Mouse (Mus musculus) MN1 (cell line): ENCODE data around the gene Csrp1.

Experiments used
- DNase-seq: peaks from one replicate; pipeline ENCODE4 v3.0.0-alpha.2; 2016; ENCODE audit warnings: low spot score

The Csrp1 gene

DNA sequence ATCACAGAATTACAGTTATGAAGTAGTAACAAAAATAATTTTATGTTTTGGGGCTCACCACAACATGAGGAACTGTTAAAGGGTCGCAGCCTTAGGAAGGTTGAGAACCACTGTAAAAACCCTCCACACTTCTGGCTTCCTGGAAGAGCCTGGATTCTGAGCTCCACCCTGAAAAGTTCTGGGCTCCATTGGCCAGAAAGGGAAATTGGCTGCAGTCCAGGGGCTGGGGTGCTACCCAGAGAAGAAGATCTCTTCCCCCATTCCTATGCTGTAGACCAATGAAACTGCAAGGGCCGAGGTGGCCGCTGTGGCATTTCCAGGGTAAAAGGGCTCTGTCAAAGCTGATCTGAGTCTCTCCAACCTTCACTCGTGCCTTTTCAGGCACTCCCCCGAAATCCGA is 21.8 kb upstream of the Csrp1 start:
- peak; percentile 60 for DNase-seq

DNA sequence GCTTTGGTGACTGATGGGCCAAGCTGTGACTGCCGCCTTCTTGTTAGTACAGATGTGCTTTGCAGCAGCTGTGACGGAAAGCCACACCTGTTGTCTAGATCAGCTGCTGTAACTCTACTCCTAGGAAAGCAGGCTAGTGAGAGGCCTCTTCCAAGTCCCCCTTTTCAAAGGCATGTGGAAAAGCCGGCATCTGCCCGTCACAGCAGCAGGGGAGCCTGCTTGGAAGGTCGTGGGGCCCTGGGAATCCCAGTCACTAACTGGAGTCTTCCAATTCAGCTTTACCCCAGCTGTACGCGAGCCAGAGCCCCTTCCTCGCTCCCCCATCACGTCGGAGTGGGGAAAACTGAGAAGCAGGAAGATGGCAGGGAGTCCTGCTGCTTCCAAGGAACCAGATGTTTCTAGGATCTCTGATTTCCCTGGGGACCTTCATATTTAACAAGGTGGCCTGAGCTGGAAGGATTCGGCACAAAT is 21.4 kb upstream of the Csrp1 start:
- no peak for DNase-seq

DNA sequence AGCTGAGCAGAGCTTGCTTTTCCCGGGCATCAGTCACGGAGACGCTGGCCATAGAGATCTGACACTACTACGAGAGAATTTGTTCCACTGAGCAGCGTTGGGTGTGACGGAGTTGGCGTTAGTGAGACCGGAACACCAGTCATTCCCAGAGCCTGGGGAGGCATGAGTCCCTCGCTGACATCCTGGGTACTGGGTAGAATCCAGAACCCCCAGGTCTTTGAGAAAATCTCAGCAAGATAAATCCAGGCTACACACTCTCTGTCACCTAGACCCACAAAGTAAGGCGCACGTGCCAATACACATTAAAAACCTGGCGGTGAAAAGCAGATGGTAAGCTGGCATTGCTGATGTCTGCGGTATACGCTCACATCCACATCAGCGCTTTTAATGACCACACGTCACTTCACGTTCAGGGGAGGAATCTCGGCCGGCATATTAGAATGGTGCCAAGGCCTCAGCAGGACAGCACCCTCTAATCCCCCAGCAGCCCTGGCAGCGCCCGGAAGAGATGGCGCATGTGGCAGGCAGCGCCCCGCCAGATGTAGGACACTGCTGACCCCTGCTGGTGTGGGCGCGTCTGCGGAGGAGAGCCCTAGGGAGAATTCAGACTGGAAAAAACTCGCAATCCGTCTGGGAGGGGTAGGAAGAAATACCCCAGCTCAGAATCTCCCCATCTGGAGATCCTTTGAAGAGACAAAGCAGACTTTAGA is 20.7 kb upstream of the Csrp1 start:
- peak; percentile 93 for DNase-seq

DNA sequence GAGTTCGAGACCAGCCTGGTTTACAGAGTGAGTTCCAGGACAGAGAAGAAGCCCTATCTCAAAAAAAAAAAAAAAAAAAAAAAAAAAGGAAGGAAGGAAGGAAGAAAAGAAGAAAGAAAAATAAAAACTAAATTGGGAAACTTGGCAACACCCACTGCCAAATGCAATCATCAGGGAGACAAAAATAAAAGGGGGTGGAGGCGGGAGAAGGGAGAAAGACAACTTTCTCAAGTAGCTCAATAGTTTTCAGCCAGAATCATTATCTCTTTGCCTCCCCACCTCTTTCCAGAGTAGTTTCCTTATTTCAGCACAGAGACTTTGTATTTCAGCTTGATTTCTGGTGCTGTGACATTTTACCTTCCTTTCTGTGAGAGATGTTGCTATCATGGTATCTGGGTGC is 20.0 kb upstream of the Csrp1 start:
- DNase-seq, result no peak

DNA sequence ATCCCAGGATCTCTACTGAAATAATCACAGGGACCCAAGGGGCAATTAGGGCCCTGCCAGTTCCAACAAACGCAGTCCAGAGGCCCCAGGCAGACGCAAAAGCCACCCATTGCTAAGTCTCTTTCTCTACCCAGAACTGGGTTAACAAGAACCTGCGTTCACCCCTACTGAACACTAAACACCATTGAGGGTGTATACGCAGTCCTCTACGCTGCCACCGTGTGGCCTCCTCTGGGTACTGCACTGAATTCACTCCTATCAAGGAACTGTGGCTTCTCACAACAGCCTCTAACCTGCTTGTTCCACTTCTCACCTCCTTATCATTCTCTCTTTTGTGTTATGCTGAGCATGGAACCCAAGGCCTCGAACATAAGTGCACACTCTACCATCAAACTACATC is 19.3 kb upstream of the Csrp1 start:
- peak; percentile 82 for DNase-seq

DNA sequence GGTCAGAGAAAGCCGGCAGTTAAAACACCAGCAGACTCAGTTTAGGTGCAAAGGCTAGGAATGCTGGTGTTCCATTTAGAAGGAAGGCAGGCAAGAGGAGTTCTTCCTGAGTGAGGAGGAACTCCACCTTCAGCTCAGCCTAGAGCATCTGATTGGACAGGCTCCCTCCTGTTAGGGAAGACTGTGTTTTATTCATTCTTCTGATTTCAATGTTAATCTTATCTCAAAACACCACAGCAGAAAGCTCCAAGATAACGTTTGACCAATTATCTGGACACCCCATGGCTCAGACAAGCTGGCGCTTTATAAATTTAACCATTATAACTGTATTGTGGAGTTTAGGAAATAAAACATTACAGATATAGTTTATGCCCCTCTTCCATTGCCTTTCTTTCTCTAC is 18.5 kb upstream of the Csrp1 start:
- no peak for DNase-seq

DNA sequence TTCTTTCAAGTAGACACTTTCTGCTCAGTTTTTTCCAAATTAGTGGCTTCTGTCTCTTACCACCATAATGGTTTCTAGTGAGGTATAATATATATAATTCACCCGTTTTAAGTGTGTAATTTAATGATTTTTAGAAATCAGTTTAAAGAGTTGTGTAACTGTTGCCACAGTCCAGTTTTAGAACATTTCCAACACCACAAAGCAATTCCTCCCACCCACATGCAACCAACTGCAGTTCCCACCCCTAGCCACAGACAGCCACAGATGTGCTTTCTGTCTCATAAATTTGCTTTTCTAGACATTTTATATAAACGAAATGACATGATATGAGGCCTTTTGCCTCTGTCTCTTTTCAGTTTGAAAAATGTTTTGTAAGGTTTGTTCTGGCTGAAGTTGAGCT is 17.1 kb upstream of the Csrp1 start:
- DNase-seq, result no peak

DNA sequence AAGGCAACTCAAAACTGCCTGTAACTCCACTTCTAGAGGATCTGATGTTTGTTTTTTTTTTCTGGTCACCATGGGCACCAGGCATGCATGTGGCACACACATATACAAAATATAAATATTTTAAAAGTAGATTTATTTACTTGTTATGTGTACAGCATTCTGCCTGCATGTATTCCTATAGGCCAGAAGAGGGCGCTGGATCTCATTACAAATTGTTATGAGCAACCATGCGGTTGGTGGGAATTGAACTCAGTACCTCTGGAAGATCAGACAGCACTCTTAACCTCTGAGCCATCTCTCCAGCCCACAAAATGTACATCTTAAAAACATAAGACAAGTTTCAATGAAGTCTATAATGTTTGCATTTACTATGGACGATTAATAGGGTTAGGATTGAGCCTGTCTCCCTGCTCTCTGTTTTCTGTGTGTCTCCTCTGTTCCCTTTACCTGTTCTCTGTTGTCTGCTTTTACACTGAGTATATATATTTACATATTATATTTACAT is 15.5 kb upstream of the Csrp1 start:
- no peak for DNase-seq

DNA sequence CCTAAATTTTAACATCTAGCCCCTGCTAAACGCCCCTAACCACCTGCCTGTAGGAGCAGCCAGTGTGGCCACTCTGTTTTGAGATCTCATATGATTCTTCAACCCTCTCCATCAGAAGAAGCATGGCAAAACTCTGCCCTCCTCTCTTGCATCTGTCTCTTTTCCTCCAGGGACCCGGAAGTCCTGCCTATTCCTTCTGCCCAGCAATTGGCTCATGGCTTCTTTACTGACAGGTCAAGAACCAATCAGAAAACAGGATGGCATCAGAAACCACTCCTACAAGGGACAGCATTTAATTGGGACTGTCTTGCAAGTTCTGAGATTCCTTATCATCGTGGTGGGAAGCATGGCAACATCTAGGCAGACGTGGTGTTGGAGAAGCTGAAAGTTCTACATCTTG is 11.5 kb upstream of the Csrp1 start:
- no peak for DNase-seq

DNA sequence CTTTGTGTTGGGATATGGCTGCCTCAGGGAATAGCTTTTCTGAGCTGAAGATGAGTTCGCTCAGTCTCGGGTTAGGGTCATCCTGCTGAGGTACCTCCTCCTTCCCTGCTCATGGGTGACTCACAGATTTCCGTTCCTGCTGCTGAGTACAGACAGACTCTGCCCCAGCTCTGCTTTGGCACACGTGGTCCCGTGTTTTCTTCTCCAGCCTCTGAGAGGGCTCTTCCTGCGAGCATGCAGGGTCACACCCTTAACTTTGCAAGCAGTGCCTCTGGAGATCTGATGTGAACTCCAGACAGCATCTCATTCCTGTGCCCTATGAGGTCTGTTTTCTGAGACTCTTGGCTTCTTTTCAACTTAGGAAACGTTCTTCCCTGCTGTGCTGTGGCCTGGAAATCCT is 8.7 kb upstream of the Csrp1 start:
- DNase-seq, result peak; percentile 72

DNA sequence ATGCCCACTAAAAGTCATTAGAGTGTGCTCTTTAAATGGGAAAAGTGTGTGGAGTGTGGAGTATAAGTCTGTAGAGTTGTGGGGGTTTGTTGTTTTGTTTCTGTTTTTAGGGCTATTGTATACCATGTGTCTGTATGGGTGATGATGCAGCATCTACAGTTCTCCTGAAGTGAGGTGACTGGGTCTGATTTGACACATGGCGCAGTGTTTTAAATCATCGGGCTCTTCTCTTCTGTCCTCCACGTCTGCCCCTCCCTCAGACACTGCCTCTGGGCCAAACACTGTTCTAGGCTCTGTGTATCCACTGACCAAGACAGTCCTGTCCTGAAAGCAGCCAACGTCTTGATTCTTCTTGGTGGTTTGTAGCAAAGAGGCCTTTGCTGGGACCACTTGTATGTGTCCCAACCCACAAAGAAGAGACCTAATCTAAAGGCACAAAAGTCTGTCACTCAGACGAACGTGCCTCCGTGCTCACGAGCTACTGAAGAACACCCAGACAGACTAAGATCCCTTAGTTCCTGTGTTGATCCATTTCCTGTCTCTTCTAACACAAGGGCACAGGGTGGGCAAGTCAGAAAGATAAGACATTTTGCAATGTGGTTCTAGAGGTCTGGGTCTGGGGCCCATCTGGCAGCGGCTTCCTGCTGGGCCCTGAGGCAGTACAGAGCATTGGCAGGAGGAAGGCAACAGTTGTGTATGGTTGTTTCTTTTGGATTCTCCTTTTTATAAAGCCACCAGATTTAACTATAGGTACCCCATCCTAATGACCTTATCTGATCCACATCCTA is 5.6 kb upstream of the Csrp1 start:
- no peak for DNase-seq

DNA sequence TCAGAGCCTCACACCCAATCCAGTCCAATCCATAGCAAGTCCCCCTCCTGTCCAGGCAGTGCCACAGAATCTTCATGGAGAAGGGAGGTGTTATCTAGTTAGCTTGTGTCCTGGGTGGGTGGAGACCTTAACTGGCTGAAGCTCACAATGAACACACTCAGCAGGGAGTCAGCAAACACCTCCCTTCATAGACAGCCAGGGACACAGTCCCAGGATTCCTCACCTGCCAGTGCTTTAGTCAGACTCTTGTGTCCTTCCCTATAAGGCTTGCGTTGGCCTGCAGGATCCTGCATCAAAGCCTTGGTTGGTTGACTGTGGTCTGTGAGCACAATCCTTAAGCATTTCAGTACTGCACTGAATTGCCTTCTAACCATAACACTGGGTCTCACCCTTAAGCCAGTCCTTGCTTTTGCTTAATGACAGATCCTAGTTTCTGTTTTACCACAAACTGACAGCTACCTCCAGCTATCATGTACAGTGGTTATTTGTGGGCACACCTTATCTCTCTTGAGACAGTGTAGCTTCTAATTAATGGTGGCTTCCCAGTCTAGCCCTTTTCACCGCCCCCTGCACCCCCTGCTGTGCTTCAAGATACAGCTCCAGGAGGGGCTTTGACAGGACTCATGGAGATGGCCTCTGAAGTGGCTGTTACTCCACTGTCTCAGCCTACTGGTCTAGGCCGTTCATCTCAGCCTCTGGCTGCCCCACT is 4.8 kb upstream of the Csrp1 start:
- DNase-seq, result no peak

DNA sequence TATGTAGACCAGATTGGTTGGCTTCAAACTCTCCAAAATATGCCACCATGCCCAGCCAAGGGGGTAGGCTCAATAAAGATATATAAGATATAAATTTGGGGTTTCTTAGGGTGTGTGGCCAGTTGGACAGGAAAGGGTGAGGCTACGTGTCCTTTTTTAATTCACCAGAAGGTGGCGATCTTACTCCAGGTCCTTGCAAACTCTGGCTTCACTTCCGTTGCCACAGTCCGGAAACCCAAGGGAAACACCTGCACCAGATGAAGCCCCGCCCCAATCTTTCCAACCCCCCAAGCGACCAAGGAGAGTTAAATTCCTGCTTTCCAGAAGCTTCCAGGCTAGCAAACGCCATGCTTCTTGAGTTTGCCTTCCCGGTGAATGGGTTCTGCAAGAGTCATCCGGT is 375 bp upstream of the Csrp1 start:
- DNase-seq, result peak; percentile 78

DNA sequence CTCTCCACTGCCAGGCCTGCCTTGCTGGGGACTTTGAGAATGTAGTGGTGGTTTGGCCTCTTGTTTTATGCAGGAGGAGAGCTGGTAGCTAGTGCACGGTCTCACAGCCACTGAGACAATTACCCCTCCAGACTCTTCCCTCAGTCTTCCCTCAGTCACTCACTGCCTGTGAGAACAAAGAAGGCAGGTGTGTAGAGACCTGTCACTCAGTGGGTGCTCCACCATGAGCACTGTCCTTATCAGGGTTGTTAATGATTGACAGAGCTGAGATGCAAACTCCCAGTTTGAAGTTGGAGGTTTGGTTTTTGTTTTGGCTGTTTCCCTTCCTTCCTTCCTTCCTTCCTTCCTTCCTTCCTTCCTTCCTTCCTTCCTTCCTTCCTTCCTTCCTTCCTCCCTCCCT is 3.2 kb downstream of the Csrp1 start:
- DNase-seq, result no peak

DNA sequence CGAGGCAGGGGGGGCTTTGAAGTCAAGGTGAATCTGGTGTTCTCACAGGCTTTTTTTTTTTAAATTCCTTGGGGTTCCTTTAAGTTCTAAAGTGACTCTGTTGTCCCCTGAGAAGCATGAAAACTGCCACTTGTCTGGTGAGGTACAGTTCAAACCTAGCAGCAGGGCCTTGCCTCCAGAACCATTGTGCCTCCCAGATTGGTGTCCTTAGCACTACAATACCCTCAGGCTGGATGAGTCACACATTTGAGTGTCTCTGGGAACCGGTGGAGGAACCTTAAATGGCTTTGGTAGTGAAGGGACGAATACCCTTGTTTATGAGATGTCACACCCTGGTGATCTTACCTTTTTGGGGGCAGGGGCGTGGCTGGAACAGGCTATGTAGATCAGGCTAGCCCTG is 4.3 kb downstream of the Csrp1 start:
- DNase-seq, result no peak

DNA sequence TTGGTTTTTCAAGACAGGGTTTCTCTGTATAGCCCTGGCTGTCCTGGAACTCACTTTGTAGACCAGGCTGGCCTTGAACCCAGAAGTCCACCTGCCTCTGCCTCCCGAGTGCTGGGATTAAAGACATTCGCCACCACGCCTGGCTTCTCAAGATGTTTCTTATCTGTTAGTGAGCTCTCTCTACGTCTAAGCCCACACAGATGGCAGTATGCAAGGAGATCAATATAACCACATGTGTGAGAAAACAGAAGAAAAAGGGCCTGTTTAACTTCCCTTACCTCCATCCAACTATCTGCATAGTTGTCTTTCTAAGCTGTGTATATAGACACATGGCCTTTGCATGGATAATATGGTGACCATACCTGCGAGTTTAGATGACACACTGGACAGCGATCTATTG is 5.5 kb downstream of the Csrp1 start:
- DNase-seq, result no peak

DNA sequence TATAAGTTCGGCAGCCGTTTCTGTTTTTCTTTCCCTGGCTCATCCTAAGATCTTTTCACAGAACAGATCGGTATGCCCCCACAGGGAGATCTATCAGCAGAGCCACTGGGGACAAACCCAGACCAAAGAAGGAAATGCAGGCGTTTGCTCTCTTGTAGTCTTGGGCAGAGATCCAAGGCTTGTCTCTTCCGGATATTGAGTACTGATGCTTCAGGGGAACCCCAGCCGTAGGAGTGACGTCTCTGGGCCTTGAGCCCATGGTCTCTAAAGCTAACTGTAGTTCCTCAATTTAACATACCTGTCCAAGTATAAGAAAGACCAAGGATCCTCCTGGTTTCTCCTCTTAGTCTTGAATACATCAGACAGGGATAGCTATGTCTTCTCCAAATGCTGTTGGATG is 6.1 kb downstream of the Csrp1 start:
- DNase-seq, result peak; percentile 39

DNA sequence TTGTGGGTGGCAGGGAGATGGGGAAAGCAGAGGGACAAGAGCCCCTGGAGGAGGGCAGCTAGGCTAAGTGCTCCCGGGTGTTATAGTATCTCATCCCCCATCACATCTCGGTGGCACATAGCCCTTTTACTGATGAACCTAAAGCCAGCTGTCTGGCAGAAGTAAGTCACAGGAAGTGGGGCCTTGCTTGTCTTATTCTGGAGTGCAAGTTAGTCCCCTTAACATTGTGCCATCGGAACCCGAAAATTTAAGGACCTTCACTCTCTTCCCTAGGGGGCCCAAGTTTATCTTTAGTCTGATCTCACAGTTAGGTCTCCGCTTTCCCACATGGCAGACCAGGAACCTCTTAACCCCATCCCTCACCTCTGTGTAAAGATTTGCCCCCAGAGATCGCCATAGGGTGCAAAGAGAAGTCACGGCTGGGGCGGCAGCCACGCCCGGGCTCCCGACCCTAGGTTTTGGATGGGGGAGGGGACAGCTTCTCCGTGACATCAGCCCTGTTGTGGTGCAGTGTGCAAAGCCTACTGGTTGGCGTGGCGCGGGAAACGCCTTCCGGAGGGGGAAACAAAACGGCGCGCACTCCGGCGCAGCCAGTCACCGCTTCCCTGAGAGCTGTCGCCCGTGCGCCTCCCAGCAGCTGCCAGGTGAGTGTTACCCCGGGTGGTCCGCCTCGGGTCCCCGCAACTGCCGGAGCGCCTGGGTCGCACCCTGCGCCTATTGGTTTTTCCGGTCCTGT is 8.9 kb downstream of the Csrp1 start:
- DNase-seq, result peak; percentile 87

DNA sequence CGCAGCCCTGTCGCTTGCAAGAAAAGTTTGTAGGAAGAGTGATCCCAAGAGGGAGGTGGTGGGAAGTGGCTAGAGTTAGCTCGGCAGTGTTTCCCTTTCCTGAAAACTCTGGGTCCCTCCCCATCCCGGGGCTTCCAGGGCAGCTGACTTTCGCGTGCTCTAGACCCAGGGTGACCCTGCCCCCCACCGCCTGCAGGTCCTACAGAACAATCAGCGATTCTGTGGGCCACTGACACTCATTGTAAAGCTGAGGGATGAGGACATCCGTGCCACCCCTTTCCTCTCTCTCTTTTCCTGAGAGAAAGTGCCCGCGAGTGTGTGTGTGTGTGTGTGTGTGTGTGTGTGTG is 9.5 kb downstream of the Csrp1 start:
- DNase-seq, result no peak

DNA sequence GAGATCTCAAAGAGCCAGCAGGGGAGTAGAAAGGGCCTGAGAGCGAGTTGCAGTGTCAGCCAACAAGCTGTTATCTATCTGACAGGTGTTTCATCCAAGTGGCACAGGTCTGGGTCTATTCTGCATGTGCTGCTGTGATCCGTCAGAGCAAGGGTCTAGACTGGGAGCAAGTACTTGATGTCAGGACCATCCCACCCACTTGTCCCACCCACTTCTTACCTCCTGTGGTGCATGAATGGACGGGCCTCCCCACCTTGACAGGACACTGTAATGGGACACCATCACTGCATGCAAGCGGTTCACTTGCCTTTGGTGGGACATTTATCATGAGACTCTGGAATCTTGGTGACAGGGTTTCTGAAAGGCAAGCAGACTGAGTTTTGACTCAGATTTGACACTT is 10.0 kb downstream of the Csrp1 start:
- no peak for DNase-seq

DNA sequence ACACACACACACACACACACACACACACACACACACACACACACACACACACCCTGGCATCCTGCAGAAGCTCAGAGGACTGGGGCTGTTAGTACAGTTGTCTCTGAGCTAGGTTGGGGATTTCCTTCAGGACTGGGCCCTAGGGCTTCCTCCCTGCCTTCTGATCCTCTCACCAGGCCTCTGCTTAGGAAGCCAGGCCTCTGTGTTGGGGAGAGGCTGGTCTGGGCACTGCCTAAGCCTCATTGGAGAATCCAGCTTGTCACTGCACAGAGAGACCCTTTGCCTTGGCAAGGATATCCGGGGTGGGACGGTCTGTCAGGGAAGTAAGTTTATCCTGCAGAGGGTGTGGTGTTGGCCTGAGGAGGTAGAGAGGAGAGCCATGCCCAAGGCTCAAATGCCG is 10.4 kb downstream of the Csrp1 start:
- no peak for DNase-seq

DNA sequence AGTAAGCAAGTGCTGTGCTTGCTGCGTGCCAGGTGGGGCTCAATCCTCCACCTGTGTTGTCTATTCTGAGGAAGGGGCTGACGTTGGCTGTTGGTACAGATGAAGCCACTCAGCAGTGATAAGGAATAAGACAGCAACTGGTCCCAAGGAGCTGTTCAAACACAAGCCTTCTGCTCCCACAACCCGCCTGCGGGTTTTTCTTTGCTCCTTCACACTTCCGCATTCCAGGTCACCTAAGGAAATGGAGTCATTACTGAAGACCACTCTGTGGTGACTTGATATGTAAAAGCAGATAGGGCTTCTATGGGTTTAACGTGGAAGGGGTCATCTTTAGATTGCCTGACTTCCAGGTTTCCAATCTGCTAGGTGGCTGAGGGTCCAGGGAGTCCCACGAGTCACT is 11.5 kb downstream of the Csrp1 start:
- no peak for DNase-seq
